Mouse (Mus musculus) neural tube, embryonic 15.5 days (tissue): ENCODE results near the gene Olfr704. TPM values are rescaled to one million over a fixed set of nuclear protein-coding genes. Genes with fewer than 3 reads are reported as not detected.

Source experiments
- polyA plus RNA-seq: library from polyadenylated mRNA; unstranded; fragments of >200 nt; fragmentation: Nextera tagmentation; extraction: Ambion mirVana; gene quantifications from 2 replicates; pipeline ENCODE4 v1.2.1, GENCODE M21; 2015

Olfr704 gene
- polyA plus RNA-seq, 1 experiment from 2014 or later: not detected

Other genes with a start within 250 kb of the Olfr704 start
- gene Olfr693, start 182.6 kb upstream of the Olfr704 start, polyA plus RNA-seq: not detected in 2 replicates
- gene Olfr694, start 171.4 kb upstream of the Olfr704 start, polyA plus RNA-seq: not detected in 2 replicates
- gene Olfr695, start 146.8 kb upstream of the Olfr704 start, polyA plus RNA-seq: not detected in 2 replicates
- not detected in 2 replicates for gene Olfr697, start 120.7 kb upstream of the Olfr704 start, polyA plus RNA-seq
- not detected in 2 replicates for gene Olfr698, start 107.8 kb upstream of the Olfr704 start, polyA plus RNA-seq
- not detected in 2 replicates for gene Olfr699, start 70.0 kb upstream of the Olfr704 start, polyA plus RNA-seq
- gene Olfr700, start 54.4 kb upstream of the Olfr704 start, polyA plus RNA-seq: 0.22 TPM in 1 of 2 replicates, not detected in the other
- not detected in 2 replicates for gene Olfr701, start 49.1 kb upstream of the Olfr704 start, polyA plus RNA-seq
- gene Olfr702, start 29.3 kb upstream of the Olfr704 start, polyA plus RNA-seq: not detected in 2 replicates
- not detected in 2 replicates for gene Olfr703, start 19.8 kb upstream of the Olfr704 start, polyA plus RNA-seq
- not detected in 2 replicates for gene Olfr705, start 13.7 kb downstream of the Olfr704 start, polyA plus RNA-seq
- gene Olfr706, start 25.0 kb downstream of the Olfr704 start, polyA plus RNA-seq: not detected in 2 replicates
- gene Olfr707, start 38.1 kb downstream of the Olfr704 start, polyA plus RNA-seq: not detected in 2 replicates
- not detected in 2 replicates for gene Olfr1532-ps1, start 44.8 kb downstream of the Olfr704 start, polyA plus RNA-seq
- not detected in 2 replicates for gene Olfr709-ps1, start 69.0 kb downstream of the Olfr704 start, polyA plus RNA-seq
- not detected in 2 replicates for gene Olfr710, start 85.1 kb downstream of the Olfr704 start, polyA plus RNA-seq
- gene Olfr6, start 100.8 kb downstream of the Olfr704 start, polyA plus RNA-seq: not detected in 2 replicates
- gene Olfr711, start 112.3 kb downstream of the Olfr704 start, polyA plus RNA-seq: not detected in 2 replicates
- gene Olfr2, start 142.9 kb downstream of the Olfr704 start, polyA plus RNA-seq: not detected in 2 replicates
- gene Olfr713, start 168.0 kb downstream of the Olfr704 start, polyA plus RNA-seq: not detected in 2 replicates
- not detected in 2 replicates for gene Olfr714, start 207.8 kb downstream of the Olfr704 start, polyA plus RNA-seq
- not detected in 2 replicates for gene Olfr17, start 230.0 kb downstream of the Olfr704 start, polyA plus RNA-seq
- not detected in 2 replicates for gene Olfr715b, start 247.2 kb downstream of the Olfr704 start, polyA plus RNA-seq